Mouse (Mus musculus) embryonic facial prominence, embryonic 11.5 days (tissue): Measurements from ENCODE around the gene Gm4847. TPM values are rescaled to one million over a fixed set of nuclear protein-coding genes. Genes with fewer than 3 reads are reported as not detected.

Experiments
- ATAC-seq: fragments of 200-750 bp; cut with Nextera tagmentation; replicated peaks from 2 replicates; pipeline ENCODE4 v1.8.0; 2017; ENCODE audit warnings: low read depth; ENCODE audit not compliant: insufficient number of reproducible peaks, low FRiP score, low TSS enrichment
- DNase-seq: peaks from one replicate; pipeline ENCODE4 v3.0.0-alpha.2; 2015; ENCODE audit warnings: low spot score
- H3K27ac ChIP-seq: fragments of 300-500 bp; sonication (generic); replicated peaks from 2 replicates; pipeline ENCODE4 v1.5.1; 2014; ENCODE audit warnings: mild to moderate bottlenecking, low read depth, low read length, control low read depth
- H3K27me3 ChIP-seq: fragments of 300-500 bp; sonication (generic); 2 replicates; pipeline ENCODE4 v1.6.1; 2014; ENCODE audit warnings: mild to moderate bottlenecking, low read length, moderate library complexity, mixed read lengths; ENCODE audit not compliant: control insufficient read depth, insufficient read depth
- H3K36me3 ChIP-seq: fragments of 300-500 bp; sonication (generic); replicated peaks from 2 replicates; pipeline ENCODE4 v1.6.1; 2014; ENCODE audit warnings: low read depth, mild to moderate bottlenecking, low read length, moderate library complexity, mixed read lengths; ENCODE audit not compliant: control insufficient read depth, insufficient read depth
- H3K4me1 ChIP-seq: fragments of 300-500 bp; sonication (generic); 2 replicates; pipeline ENCODE4 v1.6.1; 2014; ENCODE audit warnings: low read length, mixed read lengths; ENCODE audit not compliant: control insufficient read depth, insufficient read depth
- H3K4me2 ChIP-seq: fragments of 300-500 bp; sonication (generic); 2 replicates; pipeline ENCODE4 v1.6.1; 2014; ENCODE audit warnings: low read depth, mild to moderate bottlenecking, control low read depth, low read length, moderate library complexity
- H3K4me3 ChIP-seq: fragments of 300-500 bp; sonication (generic); 2 replicates; pipeline ENCODE4 v1.5.1; 2014; ENCODE audit warnings: low read depth, low read length, control low read depth
- H3K9ac ChIP-seq: fragments of 300-500 bp; sonication (generic); replicated peaks from 2 replicates; pipeline ENCODE4 v1.6.1; 2014; ENCODE audit warnings: mild to moderate bottlenecking, control low read depth, low read length
- H3K9me3 ChIP-seq: fragments of 300-500 bp; sonication (generic); replicated peaks from 2 replicates; pipeline ENCODE4 v1.6.1; 2016; ENCODE audit warnings: mild to moderate bottlenecking, low read length, inconsistent platforms, mixed read lengths; ENCODE audit not compliant: control insufficient read depth
- WGBS: fragments of 180-500 bp; shearing (Covaris S2); extraction: QIAGEN DNeasy Blood & Tissue Kit; methylation state at CpG from one replicate; pipeline ENCODE4 v1.1.7; 2014; 5-methylcytosine and 5-hydroxymethylcytosine counted together
- microRNA-seq: library from miRNA; unstranded; fragments of <30 nt; microRNA quantifications from one replicate; pipeline ENCODE4, GENCODE M21; 2016; ENCODE audit warnings: borderline number of aligned reads
- polyA plus RNA-seq: library from polyadenylated mRNA; unstranded; fragments of >200 nt; fragmentation: Nextera tagmentation; extraction: Ambion mirVana; gene quantifications from 2 replicates; pipeline ENCODE4 v1.2.1, GENCODE M21; 2014

Gm4847 gene
- not detected in 2 replicates for polyA plus RNA-seq

DNA sequence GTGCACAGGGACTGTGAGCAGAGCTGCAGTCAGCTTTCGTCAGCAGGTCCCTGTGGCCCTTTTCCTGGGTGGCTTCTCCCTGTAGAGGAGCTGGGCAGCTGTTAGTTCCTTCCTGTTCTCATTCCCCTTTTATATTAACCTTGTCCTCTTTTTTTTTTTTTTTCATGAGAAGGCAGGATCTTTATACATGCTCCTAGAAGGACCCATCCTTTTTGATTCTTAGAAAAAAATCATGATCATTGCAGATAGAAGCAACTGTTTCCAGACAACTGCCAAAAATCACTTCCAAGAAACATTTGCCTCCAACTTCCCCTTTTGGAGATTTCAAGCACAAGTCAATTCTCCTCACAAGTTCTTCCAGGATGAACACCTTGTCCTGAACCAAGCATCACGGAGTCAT, at the start of gene Gm4847:
Gene Gm4847, minus strand, starts transcription at position 101 of the 400 bp plus-strand sequence.
- Histone ChIP-seq H3K9ac (no peak within 1 kb of the TSS), H3K9me3 (no peaks in the 10 kb centered on the region), H3K27ac (no peak within 1 kb of the TSS), H3K36me3 (no peaks in the 10 kb centered on the region), H3K4me3 (no peak within 1 kb of the TSS), H3K4me1 (no peaks in the 10 kb centered on the region), H3K27me3 (no peaks in the 10 kb centered on the region), H3K4me2 (no peak within 1 kb of the TSS)
- no peak for DNase-seq
- WGBS: 90% methylated on average over 2 of the region's 2 CpGs
- no peak for ATAC-seq

DNA sequence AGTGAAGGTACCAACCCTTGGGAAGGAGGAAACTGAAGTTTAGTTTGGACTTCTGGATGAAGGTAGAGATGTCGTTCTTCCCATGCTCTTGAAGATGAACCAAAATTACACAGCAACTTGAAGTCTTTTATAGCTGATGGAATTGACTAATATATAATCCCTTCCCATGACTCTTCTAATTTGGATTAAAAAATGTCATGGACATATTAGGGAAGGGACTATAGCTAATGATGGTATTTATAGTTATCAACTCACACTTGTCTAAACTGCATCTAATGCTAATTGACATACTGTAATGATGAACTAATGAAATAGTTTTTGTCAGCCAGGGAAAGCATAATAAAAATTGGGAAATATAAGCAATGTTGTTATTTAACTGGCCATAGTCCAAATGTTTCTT, 34.3 kb upstream of the Gm4847 start, which contains the start of gene Fmo9:
Gene Fmo9, minus strand, starts transcription at position 101 of the 400 bp plus-strand sequence.
- H3K4me2 ChIP-seq: no peak within 1 kb of the TSS
- H3K27ac ChIP-seq: no peak within 1 kb of the TSS
- no peaks in the 10 kb centered on the region for H3K9me3 ChIP-seq
- no peak within 1 kb of the TSS for H3K9ac ChIP-seq
- DNase-seq: no peak
- no peak for ATAC-seq
- H3K27me3 ChIP-seq: no peaks in the 10 kb centered on the region
- H3K36me3 ChIP-seq: no peaks in the 10 kb centered on the region
- no peak within 1 kb of the TSS for H3K4me3 ChIP-seq
- no peaks in the 10 kb centered on the region for H3K4me1 ChIP-seq
- WGBS: 76% methylated on average over 1 of the region's 1 CpGs

GRCm38 (mm10) chr1:166669264-166669663, 21.8 kb upstream of the Gm4847 start:
- DNase-seq (no peak), ATAC-seq (no peak)
- Histone ChIP-seq H3K4me2 (no peak overlapping the region), H3K9me3 (no peaks in the 10 kb centered on the region), H3K27ac (no peak overlapping the region), H3K4me3 (no peak overlapping the region), H3K27me3 (no peaks in the 10 kb centered on the region), H3K4me1 (no peaks in the 10 kb centered on the region), H3K9ac (no peak overlapping the region), H3K36me3 (no peaks in the 10 kb centered on the region)
- 89% methylated on average over 5 of the region's 5 CpGs for WGBS

DNA sequence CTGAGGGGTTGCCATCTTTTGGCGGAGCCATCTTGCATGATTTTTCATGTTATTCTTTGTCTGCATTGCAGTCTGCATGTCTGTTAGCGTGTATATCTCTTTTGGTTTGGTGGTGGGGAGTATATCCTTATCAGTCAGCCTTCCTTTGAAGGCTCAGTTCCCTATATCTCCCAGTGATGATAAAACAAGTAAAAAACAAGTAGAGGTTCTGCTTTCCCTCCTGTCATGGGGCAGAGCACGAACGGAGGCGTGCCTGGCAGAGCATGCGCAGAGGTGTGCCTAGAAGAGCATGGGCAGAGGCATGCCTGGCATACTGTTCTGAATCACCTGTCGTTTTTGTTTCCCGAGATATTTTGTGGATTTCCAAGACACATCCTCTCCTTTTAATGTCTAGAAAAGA, 13.3 kb upstream of the Gm4847 start:
- DNase-seq (no peak), ATAC-seq (no peak)
- no peak overlapping the region for H3K27ac ChIP-seq
- no peak overlapping the region for H3K4me3 ChIP-seq
- no peaks in the 10 kb centered on the region for H3K9me3 ChIP-seq
- no peaks in the 10 kb centered on the region for H3K36me3 ChIP-seq
- H3K4me1 ChIP-seq: no peaks in the 10 kb centered on the region
- H3K4me2 ChIP-seq: no peak overlapping the region
- H3K9ac ChIP-seq: no peak overlapping the region
- WGBS: 90% methylated on average over 8 of the region's 8 CpGs
- no peaks in the 10 kb centered on the region for H3K27me3 ChIP-seq

Small RNAs within 50 kb of the gene (microRNA-seq; reads per million reads assigned to microRNA genes)
- gene Gm22992: not detected

Other genes with a start within 250 kb of the Gm4847 start
- gene Pogk, start 237.8 kb downstream of the Gm4847 start, polyA plus RNA-seq: 28.1 and 30.1 TPM in 2 replicates
- not detected in 2 replicates for gene Gm4846, start 150.1 kb downstream of the Gm4847 start, polyA plus RNA-seq
- not detected in 2 replicates for gene Fmo9, start 34.2 kb upstream of the Gm4847 start, polyA plus RNA-seq